Mouse (Mus musculus) kidney, embryonic 16.5 days (tissue): Measurements from ENCODE around the gene Gm17545. TPM values are rescaled to one million over a fixed set of nuclear protein-coding genes. Genes with fewer than 3 reads are reported as not detected.

Experiments
- ATAC-seq: fragments of 200-750 bp; cut with Nextera tagmentation; 2 replicates; pipeline ENCODE4 v1.8.0; 2017; ENCODE audit warnings: moderate TSS enrichment; ENCODE audit not compliant: low FRiP score, low TSS enrichment
- H3K27ac ChIP-seq: fragments of 300-500 bp; sonication (generic); 2 replicates; pipeline ENCODE4 v1.5.1; 2014; ENCODE audit warnings: low read length
- H3K27me3 ChIP-seq: fragments of 300-500 bp; sonication (generic); 2 replicates; pipeline ENCODE4 v1.6.1; 2014; ENCODE audit warnings: low read length, control low read depth, mixed read lengths; ENCODE audit not compliant: insufficient read depth
- H3K36me3 ChIP-seq: fragments of 300-500 bp; sonication (generic); 2 replicates; pipeline ENCODE4 v1.6.1; 2014; ENCODE audit warnings: low read length, control low read depth, mixed read lengths; ENCODE audit not compliant: insufficient read depth
- H3K4me1 ChIP-seq: fragments of 300-500 bp; sonication (generic); 2 replicates; pipeline ENCODE4 v1.6.1; 2014; ENCODE audit warnings: low read length, control low read depth, mixed read lengths; ENCODE audit not compliant: insufficient read depth
- H3K4me2 ChIP-seq: fragments of 300-500 bp; sonication (generic); replicated peaks from 2 replicates; pipeline ENCODE4 v1.6.1; 2014; ENCODE audit warnings: low read depth, low read length
- H3K4me3 ChIP-seq: fragments of 300-500 bp; sonication (generic); 2 replicates; pipeline ENCODE4 v1.5.1; 2014; ENCODE audit warnings: mild to moderate bottlenecking, low read length
- H3K9ac ChIP-seq: fragments of 300-500 bp; sonication (generic); replicated peaks from 2 replicates; pipeline ENCODE4 v1.6.1; 2014; ENCODE audit warnings: low read length
- H3K9me3 ChIP-seq: fragments of 300-500 bp; sonication (generic); 2 replicates; pipeline ENCODE4 v1.6.1; 2016; ENCODE audit warnings: low read length, control low read depth
- WGBS: fragments of 180-500 bp; shearing (Covaris S2); extraction: QIAGEN DNeasy Blood & Tissue Kit; methylation state at CpG from one replicate; pipeline ENCODE4 v1.1.7; 2014; 5-methylcytosine and 5-hydroxymethylcytosine counted together
- polyA plus RNA-seq: library from polyadenylated mRNA; unstranded; fragments of >200 nt; fragmentation: Nextera tagmentation; extraction: Ambion mirVana; gene quantifications from 2 replicates; pipeline ENCODE4 v1.2.1, GENCODE M21; 2015

Gene Gm17545
- polyA plus RNA-seq, 1 experiment from 2014 or later: not detected

GRCm38 (mm10) chr9:22422559-22422958 lies 31.5 kb upstream of the Gm17545 start:
- ATAC-seq: no peak
- H3K36me3 ChIP-seq: no peaks in the 10 kb centered on the region
- WGBS: 51% methylated on average over 1 of the region's 1 CpGs
- no peak overlapping the region for H3K4me2 ChIP-seq
- H3K27ac ChIP-seq: no peak overlapping the region
- no peak overlapping the region for H3K9ac ChIP-seq
- no peak overlapping the region for H3K4me3 ChIP-seq
- 0 out of 2 replicates have a peak, but pooled peaks cover under 1% of the 10 kb centered on the region for H3K4me1 ChIP-seq
- H3K27me3 ChIP-seq: no peaks in the 10 kb centered on the region
- no peaks in the 10 kb centered on the region for H3K9me3 ChIP-seq

- Histone ChIP-seq H3K4me3 (no peak overlapping the region), H3K4me2 (no peak overlapping the region), H3K36me3 (no peaks in the 10 kb centered on the region), H3K9ac (no peak overlapping the region), H3K4me1 (peaks cover 3% of the 10 kb centered on the region; the same call in 1 of the 2 replicates), H3K9me3 (no peaks in the 10 kb centered on the region), H3K27me3 (no peaks in the 10 kb centered on the region), H3K27ac (no peak overlapping the region)
- WGBS: 52% methylated on average over 1 of the region's 1 CpGs
- no peak for ATAC-seq
Observed at GRCm38 (mm10) chr9:22423507-22423906, 30.6 kb upstream of the Gm17545 start.

- no peak overlapping the region for H3K4me2 ChIP-seq
- no peaks in the 10 kb centered on the region for H3K27me3 ChIP-seq
- peaks cover 9% of the 10 kb centered on the region; the same call in 1 of the 2 replicates for H3K4me1 ChIP-seq
- no peak for ATAC-seq
- no peak overlapping the region for H3K27ac ChIP-seq
- WGBS: 58% methylated on average over 10 of the region's 10 CpGs
- no peak overlapping the region for H3K4me3 ChIP-seq
- H3K9me3 ChIP-seq: no peaks in the 10 kb centered on the region
- H3K9ac ChIP-seq: peak overlapping the region; percentile 26; the same call in 1 of the 2 replicates
- no peaks in the 10 kb centered on the region for H3K36me3 ChIP-seq
Observed at GRCm38 (mm10) chr9:22424196-22424595, 29.9 kb upstream of the Gm17545 start.

- Histone ChIP-seq H3K4me3 (no peak overlapping the region), H3K27me3 (no peaks in the 10 kb centered on the region), H3K9me3 (no peaks in the 10 kb centered on the region), H3K4me2 (no peak overlapping the region), H3K36me3 (no peaks in the 10 kb centered on the region), H3K4me1 (peaks cover 14% of the 10 kb centered on the region), H3K9ac (no peak overlapping the region), H3K27ac (no peak overlapping the region)
- no peak for ATAC-seq
- WGBS: 91% methylated on average over 4 of the region's 4 CpGs
Observed at GRCm38 (mm10) chr9:22424719-22425118, 29.4 kb upstream of the Gm17545 start.

GRCm38 (mm10) chr9:22428028-22428665 lies 25.9 kb upstream of the Gm17545 start:
- ATAC-seq: 0 out of 2 replicates have a peak, but pooled peaks have one; percentile 25

GRCm38 (mm10) chr9:22428666-22429410 lies 25.3 kb upstream of the Gm17545 start:
- Histone ChIP-seq H3K36me3 (no peaks in the 10 kb centered on the region), H3K4me3 (no peak overlapping the region), H3K27me3 (no peaks in the 10 kb centered on the region), H3K4me2 (no peak overlapping the region), H3K9ac (no peak overlapping the region), H3K9me3 (no peaks in the 10 kb centered on the region), H3K4me1 (peaks cover 27% of the 10 kb centered on the region), H3K27ac (no peak overlapping the region)
- 69% methylated on average over 14 of the region's 14 CpGs for WGBS
- no peak; the same call in 1 of the 2 replicates for ATAC-seq

More at GRCm38 (mm10) chr9:22428028-22428665, 25.9 kb upstream of the Gm17545 start:
- no peaks in the 10 kb centered on the region for H3K27me3 ChIP-seq
- WGBS: 23% methylated on average over 3 of the region's 4 CpGs
- H3K4me3 ChIP-seq: no peak overlapping the region
- no peak overlapping the region for H3K27ac ChIP-seq
- no peaks in the 10 kb centered on the region for H3K9me3 ChIP-seq
- no peak overlapping the region for H3K4me2 ChIP-seq
- H3K36me3 ChIP-seq: no peaks in the 10 kb centered on the region
- H3K9ac ChIP-seq: no peak overlapping the region
- peaks cover 27% of the 10 kb centered on the region for H3K4me1 ChIP-seq

GRCm38 (mm10) chr9:22429533-22430241 lies 24.4 kb upstream of the Gm17545 start:
- Histone ChIP-seq H3K4me3 (peak overlapping the region; percentile 13), H3K4me2 (peak overlapping the region; percentile 48), H3K27ac (peak overlapping the region; percentile 35), H3K9me3 (no peaks in the 10 kb centered on the region), H3K9ac (0 out of 2 replicates have a peak overlapping the region, but pooled peaks have one; percentile 15), H3K27me3 (no peaks in the 10 kb centered on the region), H3K36me3 (no peaks in the 10 kb centered on the region), H3K4me1 (peaks cover 27% of the 10 kb centered on the region)
- WGBS: 29% methylated on average over 15 of the region's 15 CpGs
- ATAC-seq: peak; percentile 69; the same call in 1 of the 2 replicates

- peak overlapping the region; percentile 35 for H3K27ac ChIP-seq
- WGBS: 29% methylated on average over 5 of the region's 5 CpGs
Observed at GRCm38 (mm10) chr9:22430315-22430840, 23.7 kb upstream of the Gm17545 start.

GRCm38 (mm10) chr9:22433221-22433620 lies 20.9 kb upstream of the Gm17545 start:
- no peak for ATAC-seq
- no peaks in the 10 kb centered on the region for H3K9me3 ChIP-seq
- H3K36me3 ChIP-seq: no peaks in the 10 kb centered on the region
- H3K27ac ChIP-seq: no peak overlapping the region
- no peak overlapping the region for H3K9ac ChIP-seq
- no peaks in the 10 kb centered on the region for H3K27me3 ChIP-seq
- H3K4me1 ChIP-seq: peaks cover 27% of the 10 kb centered on the region
- H3K4me3 ChIP-seq: no peak overlapping the region
- WGBS: 84% methylated on average over 2 of the region's 2 CpGs
- H3K4me2 ChIP-seq: no peak overlapping the region

More at GRCm38 (mm10) chr9:22430315-22430840, 23.7 kb upstream of the Gm17545 start:
- Histone ChIP-seq H3K36me3 (no peaks in the 10 kb centered on the region), H3K4me2 (peak overlapping the region; percentile 48), H3K9ac (0 out of 2 replicates have a peak overlapping the region, but pooled peaks have one; percentile 15), H3K27me3 (no peaks in the 10 kb centered on the region), H3K4me3 (peak overlapping the region; percentile 13), H3K9me3 (no peaks in the 10 kb centered on the region), H3K4me1 (peaks cover 27% of the 10 kb centered on the region)
- ATAC-seq: peak; percentile 41; the same call in 1 of the 2 replicates
